Mouse (Mus musculus) forebrain, embryonic 13.5 days (tissue): ENCODE data around the gene Fam107a. TPM values are rescaled to one million over a fixed set of nuclear protein-coding genes. Genes with fewer than 3 reads are reported as not detected.

Experiments used
- ATAC-seq: fragments of 200-750 bp; cut with Nextera tagmentation; 2 replicates; pipeline ENCODE4 v1.8.0; 2017
- H3K27ac ChIP-seq: fragments of 300-500 bp; sonication (generic); 2 replicates; pipeline ENCODE4 v1.5.1; 2015; ENCODE audit warnings: inconsistent platforms, mild to moderate bottlenecking, moderate library complexity
- H3K27me3 ChIP-seq: fragments of 300-500 bp; sonication (generic); 2 replicates; pipeline ENCODE4 v1.6.1; 2015; ENCODE audit warnings: mild to moderate bottlenecking, inconsistent platforms
- H3K36me3 ChIP-seq: fragments of 300-500 bp; sonication (generic); 2 replicates; pipeline ENCODE4 v1.6.1; 2015; ENCODE audit warnings: mild to moderate bottlenecking, inconsistent platforms; ENCODE audit not compliant: poor library complexity, severe bottlenecking
- H3K4me1 ChIP-seq: fragments of 300-500 bp; sonication (generic); 2 replicates; pipeline ENCODE4 v1.6.1; 2015; ENCODE audit warnings: inconsistent platforms
- H3K4me2 ChIP-seq: fragments of 300-500 bp; sonication (generic); 2 replicates; pipeline ENCODE4 v1.6.1; 2015; ENCODE audit warnings: inconsistent platforms, mild to moderate bottlenecking, moderate library complexity
- H3K4me3 ChIP-seq: fragments of 300-500 bp; sonication (generic); 2 replicates; pipeline ENCODE4 v1.5.1; 2015; ENCODE audit warnings: mild to moderate bottlenecking, inconsistent platforms
- H3K9ac ChIP-seq: fragments of 300-500 bp; sonication (generic); 2 replicates; pipeline ENCODE4 v1.6.1; 2015; ENCODE audit warnings: mild to moderate bottlenecking, inconsistent platforms
- H3K9me3 ChIP-seq: fragments of 300-500 bp; sonication (generic); replicated peaks from 2 replicates; pipeline ENCODE4 v1.6.1; 2016; ENCODE audit warnings: inconsistent platforms
- WGBS: fragments of 180-500 bp; shearing (Covaris S2); methylation state at CpG from one replicate; pipeline ENCODE4 v1.1.7; 2015; 5-methylcytosine and 5-hydroxymethylcytosine counted together
- polyA plus RNA-seq: library from polyadenylated mRNA; unstranded; fragments of >200 nt; fragmentation: Nextera tagmentation; extraction: Ambion mirVana; gene quantifications from 2 replicates; pipeline ENCODE4 v1.2.1, GENCODE M21; 2015

Fam107a gene
- polyA plus RNA-seq: 0.26 and 0.30 TPM in 2 replicates

GRCm38 (mm10) chr14:8317194-8318097, at the start of gene Fam107a:
Gene Fam107a, minus strand, starts transcription at chr14:8318023.
- peak within 1 kb of the TSS; percentile 57 for H3K4me2 ChIP-seq
- H3K36me3 ChIP-seq: no peaks in the 10 kb centered on the region
- peak within 1 kb of the TSS; percentile 40; the same call in 1 of the 2 replicates for H3K9ac ChIP-seq
- peaks cover 38% of the 10 kb centered on the region for H3K27me3 ChIP-seq
- H3K4me3 ChIP-seq: peak within 1 kb of the TSS; percentile 24
- WGBS: 17% methylated on average over 30 of the region's 41 CpGs
- H3K4me1 ChIP-seq: peaks cover 25% of the 10 kb centered on the region
- peak; percentile 60; the same call in 1 of the 2 replicates for ATAC-seq
- H3K9me3 ChIP-seq: no peaks in the 10 kb centered on the region
- H3K27ac ChIP-seq: no peak within 1 kb of the TSS

- Histone ChIP-seq H3K4me3 (no peak overlapping the region), H3K36me3 (no peaks in the 10 kb centered on the region), H3K27me3 (no peaks in the 10 kb centered on the region), H3K4me1 (peaks cover 13% of the 10 kb centered on the region), H3K4me2 (no peak overlapping the region), H3K9ac (0 out of 2 replicates have a peak overlapping the region, but pooled peaks have one; percentile 16), H3K27ac (no peak overlapping the region), H3K9me3 (no peaks in the 10 kb centered on the region)
- WGBS: 0% methylated on average over 1 of the region's 1 CpGs
- ATAC-seq: peak; percentile 19; the same call in 1 of the 2 replicates
Observed at GRCm38 (mm10) chr14:8367121-8367520, 49.3 kb upstream of the Fam107a start.

GRCm38 (mm10) chr14:8365833-8366232, 48.0 kb upstream of the Fam107a start:
- Histone ChIP-seq H3K4me1 (peaks cover 13% of the 10 kb centered on the region), H3K9ac (no peak overlapping the region), H3K4me2 (no peak overlapping the region), H3K9me3 (no peaks in the 10 kb centered on the region), H3K27ac (no peak overlapping the region), H3K4me3 (no peak overlapping the region), H3K36me3 (no peaks in the 10 kb centered on the region), H3K27me3 (no peaks in the 10 kb centered on the region)
- ATAC-seq: no peak
- WGBS: 69% methylated on average over 6 of the region's 6 CpGs

GRCm38 (mm10) chr14:8356836-8357235, 39.0 kb upstream of the Fam107a start:
- Histone ChIP-seq H3K9ac (no peak overlapping the region), H3K27me3 (no peaks in the 10 kb centered on the region), H3K36me3 (no peaks in the 10 kb centered on the region), H3K27ac (no peak overlapping the region), H3K4me3 (no peak overlapping the region), H3K9me3 (no peaks in the 10 kb centered on the region), H3K4me1 (no peaks in the 10 kb centered on the region), H3K4me2 (no peak overlapping the region)
- whole genome bisulfite sequencing: 93% methylated on average over 9 of the region's 9 CpGs
- ATAC-seq: no peak

GRCm38 (mm10) chr14:8355999-8356501, 38.2 kb upstream of the Fam107a start:
- WGBS: 43% methylated on average over 6 of the region's 6 CpGs
- Histone ChIP-seq H3K9me3 (no peaks in the 10 kb centered on the region), H3K4me1 (no peaks in the 10 kb centered on the region), H3K4me3 (no peak overlapping the region), H3K4me2 (no peak overlapping the region), H3K27ac (no peak overlapping the region), H3K27me3 (no peaks in the 10 kb centered on the region), H3K9ac (no peak overlapping the region), H3K36me3 (no peaks in the 10 kb centered on the region)
- peak; percentile 90 for ATAC-seq

- H3K4me3 ChIP-seq: no peak overlapping the region
- H3K4me1 ChIP-seq: no peaks in the 10 kb centered on the region
- ATAC-seq: no peak
- H3K36me3 ChIP-seq: no peaks in the 10 kb centered on the region
- no peak overlapping the region for H3K27ac ChIP-seq
- H3K9me3 ChIP-seq: no peaks in the 10 kb centered on the region
- WGBS: 76% methylated on average over 9 of the region's 9 CpGs
- H3K4me2 ChIP-seq: no peak overlapping the region
- no peak overlapping the region for H3K9ac ChIP-seq
- no peaks in the 10 kb centered on the region for H3K27me3 ChIP-seq
Observed at GRCm38 (mm10) chr14:8348927-8349326, 31.1 kb upstream of the Fam107a start.

GRCm38 (mm10) chr14:8346255-8346997, 28.6 kb upstream of the Fam107a start:
- WGBS: 19% methylated on average over 7 of the region's 7 CpGs
- no peaks in the 10 kb centered on the region for H3K4me1 ChIP-seq
- no peaks in the 10 kb centered on the region for H3K27me3 ChIP-seq
- peak; percentile 65 for ATAC-seq
- H3K9me3 ChIP-seq: no peaks in the 10 kb centered on the region
- H3K4me2 ChIP-seq: no peak overlapping the region
- no peak overlapping the region for H3K27ac ChIP-seq
- H3K9ac ChIP-seq: no peak overlapping the region
- no peak overlapping the region for H3K4me3 ChIP-seq
- H3K36me3 ChIP-seq: no peaks in the 10 kb centered on the region

GRCm38 (mm10) chr14:8345566-8345965, 27.7 kb upstream of the Fam107a start:
- Histone ChIP-seq H3K9ac (no peak overlapping the region), H3K9me3 (no peaks in the 10 kb centered on the region), H3K36me3 (no peaks in the 10 kb centered on the region), H3K4me1 (no peaks in the 10 kb centered on the region), H3K4me2 (no peak overlapping the region), H3K27me3 (no peaks in the 10 kb centered on the region), H3K4me3 (no peak overlapping the region), H3K27ac (no peak overlapping the region)
- no peak for ATAC-seq
- WGBS: 66% methylated on average over 4 of the region's 4 CpGs

GRCm38 (mm10) chr14:8342509-8343106, 24.8 kb upstream of the Fam107a start:
- H3K9ac ChIP-seq: no peak overlapping the region
- H3K4me2 ChIP-seq: no peak overlapping the region
- H3K27ac ChIP-seq: no peak overlapping the region
- no peak overlapping the region for H3K4me3 ChIP-seq
- no peaks in the 10 kb centered on the region for H3K4me1 ChIP-seq
- H3K36me3 ChIP-seq: no peaks in the 10 kb centered on the region
- no peak for ATAC-seq
- 81% methylated on average over 4 of the region's 5 CpGs for WGBS
- no peaks in the 10 kb centered on the region for H3K27me3 ChIP-seq
- H3K9me3 ChIP-seq: no peaks in the 10 kb centered on the region

GRCm38 (mm10) chr14:8340226-8340625, 22.4 kb upstream of the Fam107a start:
- Histone ChIP-seq H3K4me1 (no peaks in the 10 kb centered on the region), H3K36me3 (no peaks in the 10 kb centered on the region), H3K9ac (no peak overlapping the region), H3K27me3 (no peaks in the 10 kb centered on the region), H3K9me3 (no peaks in the 10 kb centered on the region), H3K4me3 (no peak overlapping the region), H3K4me2 (no peak overlapping the region), H3K27ac (no peak overlapping the region)
- 70% methylated on average over 4 of the region's 4 CpGs for WGBS
- no peak for ATAC-seq

- H3K4me3 ChIP-seq: no peak overlapping the region
- no peaks in the 10 kb centered on the region for H3K36me3 ChIP-seq
- no peaks in the 10 kb centered on the region for H3K9me3 ChIP-seq
- H3K4me1 ChIP-seq: peaks cover 15% of the 10 kb centered on the region
- no peak overlapping the region for H3K9ac ChIP-seq
- H3K4me2 ChIP-seq: no peak overlapping the region
- ATAC-seq: no peak
- 58% methylated on average over 10 of the region's 10 CpGs for WGBS
- H3K27ac ChIP-seq: no peak overlapping the region
- no peaks in the 10 kb centered on the region for H3K27me3 ChIP-seq
Observed at GRCm38 (mm10) chr14:8335947-8336346, 18.1 kb upstream of the Fam107a start.

- peaks cover 28% of the 10 kb centered on the region for H3K4me1 ChIP-seq
- no peak overlapping the region for H3K4me3 ChIP-seq
- H3K27ac ChIP-seq: no peak overlapping the region
- H3K27me3 ChIP-seq: no peaks in the 10 kb centered on the region
- no peak for ATAC-seq
- no peaks in the 10 kb centered on the region for H3K9me3 ChIP-seq
- no peak overlapping the region for H3K4me2 ChIP-seq
- H3K36me3 ChIP-seq: no peaks in the 10 kb centered on the region
- no peak overlapping the region for H3K9ac ChIP-seq
- WGBS: 76% methylated on average over 3 of the region's 3 CpGs
Observed at GRCm38 (mm10) chr14:8334511-8334910, 16.7 kb upstream of the Fam107a start.
